Mouse (Mus musculus): ENCODE data around the gene Gm1140.
"Not testable (repeated sequence)": the region's sequence is repeated elsewhere in the genome, so short reads cannot be mapped to it uniquely, and the experiment has no call there.

Gm1140 gene

GRCm38 (mm10) chrX:67693462-67693861 lies at the start of gene Gm1140:
Gene Gm1140 (minus strand): TSS chrX:67693562.
- not testable (repeated sequence) for DNase-seq (ENCODE audit: low spot score)

- not testable (repeated sequence) for DNase-seq (ENCODE audit: low spot score)
Measured at GRCm38 (mm10) chrX:67695398-67695797, 2.0 kb upstream of the Gm1140 start, which contains the start of gene Gm14692. Gene Gm14692 (plus strand): TSS chrX:67695698.

Measured in ovary, postnatal 14 days (tissue).